Mouse (Mus musculus) gastrocnemius, postnatal 10 days (tissue): ENCODE measurements around the gene Shb. TPM values are rescaled to one million over a fixed set of nuclear protein-coding genes. Genes with fewer than 3 reads are reported as not detected.

Experiments used
- DNase-seq: peaks from one replicate; pipeline ENCODE4 v3.0.0; 2021; ENCODE audit warnings: mixed read lengths
- total RNA-seq, 2 experiments: library from RNA; stranded (reverse); gene quantifications; 2 replicates each; pipeline ENCODE4 v1.2.3; 2021

The Shb gene
- total RNA-seq, 2 experiments from 2014 or later: 9.3 to 12.5 TPM

- DNase-seq: no peak
Observed at GRCm38 (mm10) chr4:45505671-45506070, 26.6 kb downstream of the Shb start.

- no peak for DNase-seq
Observed at GRCm38 (mm10) chr4:45505191-45505590, 27.1 kb downstream of the Shb start.

GRCm38 (mm10) chr4:45503816-45504215, 28.5 kb downstream of the Shb start:
- peak; percentile 29 for DNase-seq

GRCm38 (mm10) chr4:45503380-45503779, 28.9 kb downstream of the Shb start:
- DNase-seq: no peak

- no peak for DNase-seq
Observed at GRCm38 (mm10) chr4:45502002-45502401, 30.3 kb downstream of the Shb start.

- no peak for DNase-seq
Observed at GRCm38 (mm10) chr4:45500381-45500780, 31.9 kb downstream of the Shb start.

GRCm38 (mm10) chr4:45499556-45499955, 32.7 kb downstream of the Shb start:
- DNase-seq: no peak

GRCm38 (mm10) chr4:45499081-45499480, 33.2 kb downstream of the Shb start:
- no peak for DNase-seq

GRCm38 (mm10) chr4:45498345-45498744, 33.9 kb downstream of the Shb start:
- DNase-seq: no peak

GRCm38 (mm10) chr4:45497282-45497681, 35.0 kb downstream of the Shb start:
- DNase-seq: no peak

GRCm38 (mm10) chr4:45495531-45496201, 36.6 kb downstream of the Shb start:
- no peak for DNase-seq

GRCm38 (mm10) chr4:45493786-45494400, 38.4 kb downstream of the Shb start:
- no peak for DNase-seq

- DNase-seq: no peak
Observed at GRCm38 (mm10) chr4:45493118-45493517, 39.2 kb downstream of the Shb start.

- no peak for DNase-seq
Observed at GRCm38 (mm10) chr4:45492681-45493081, 39.6 kb downstream of the Shb start.

- DNase-seq: no peak
Observed at GRCm38 (mm10) chr4:45491685-45492601, 40.3 kb downstream of the Shb start.

GRCm38 (mm10) chr4:45491119-45491679, 41.1 kb downstream of the Shb start:
- no peak for DNase-seq

GRCm38 (mm10) chr4:45490036-45490752, 42.1 kb downstream of the Shb start:
- no peak for DNase-seq

GRCm38 (mm10) chr4:45489141-45490035, 42.9 kb downstream of the Shb start:
- peak; percentile 74 for DNase-seq

- DNase-seq: no peak
Observed at GRCm38 (mm10) chr4:45487681-45488081, 44.6 kb downstream of the Shb start.

GRCm38 (mm10) chr4:45485024-45485423, 47.2 kb downstream of the Shb start:
- no peak for DNase-seq
